Mouse (Mus musculus): ENCODE measurements around the gene Foxn3. TPM values are rescaled to one million over a fixed set of nuclear protein-coding genes. Genes with fewer than 3 reads are reported as not detected.

The Foxn3 gene
- polyA plus RNA-seq, 1 experiment from 2014 or later: 75.5 TPM

GRCm38 (mm10) chr12:99266434-99266833 is 296.9 kb downstream of the Foxn3 start:
- no peak overlapping the region for H3K27ac ChIP-seq (ENCODE audit: low read depth, low read length)
- 91% methylated on average over 7 of the region's 7 CpGs for WGBS (ENCODE audit: insufficient replicate concordance)
- no peaks in the 10 kb centered on the region for H3K27me3 ChIP-seq (ENCODE audit: control insufficient read depth, insufficient read depth, low read length)
- H3K4me1 ChIP-seq (ENCODE audit: control insufficient read depth, insufficient read depth, low read length): peaks cover 31% of the 10 kb centered on the region
- H3K4me2 ChIP-seq: no peak overlapping the region
- ATAC-seq (replicated peaks; ENCODE audit: insufficient number of reproducible peaks, low FRiP score, low TSS enrichment): no peak
- no peak overlapping the region for H3K4me3 ChIP-seq (ENCODE audit: low read depth, low read length)
- no peaks in the 10 kb centered on the region for H3K9me3 ChIP-seq (replicated peaks; ENCODE audit: control insufficient read depth, low read length)
- no peaks in the 10 kb centered on the region for H3K36me3 ChIP-seq (ENCODE audit: control insufficient read depth, insufficient read depth, low read length)
- H3K9ac ChIP-seq (ENCODE audit: low read depth, low read length): no peak overlapping the region

DNA sequence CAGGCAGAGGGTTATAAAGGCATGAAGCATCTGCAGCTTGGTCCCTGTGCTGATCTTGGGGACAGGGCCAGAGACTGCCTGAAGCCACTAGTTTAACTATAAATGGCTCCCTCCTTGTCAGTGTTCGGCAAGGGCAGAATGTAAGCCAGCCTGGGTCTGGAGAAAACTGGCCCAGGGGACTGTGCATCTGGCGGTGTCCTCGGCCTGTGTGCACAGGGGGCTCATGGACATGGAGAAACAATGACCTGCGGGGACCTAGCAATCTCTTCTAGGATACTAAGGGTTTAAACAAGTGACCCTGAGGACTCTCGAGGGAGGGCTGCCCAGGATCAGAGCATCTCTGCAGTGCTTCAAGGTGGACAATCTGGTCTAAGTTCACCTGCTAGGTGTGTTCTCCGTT is 297.6 kb downstream of the Foxn3 start:
- H3K27ac ChIP-seq (ENCODE audit: low read depth, low read length): no peak overlapping the region
- peaks cover 34% of the 10 kb centered on the region for H3K4me1 ChIP-seq (ENCODE audit: control insufficient read depth, insufficient read depth, low read length)
- H3K9me3 ChIP-seq (replicated peaks; ENCODE audit: control insufficient read depth, low read length): no peaks in the 10 kb centered on the region
- WGBS (ENCODE audit: insufficient replicate concordance): 73% methylated on average over 6 of the region's 6 CpGs
- no peak overlapping the region for H3K4me2 ChIP-seq
- no peak overlapping the region for H3K4me3 ChIP-seq (ENCODE audit: low read depth, low read length)
- no peak for ATAC-seq (replicated peaks; ENCODE audit: insufficient number of reproducible peaks, low FRiP score, low TSS enrichment)
- no peak overlapping the region for H3K9ac ChIP-seq (ENCODE audit: low read depth, low read length)
- no peaks in the 10 kb centered on the region for H3K27me3 ChIP-seq (ENCODE audit: control insufficient read depth, insufficient read depth, low read length)
- H3K36me3 ChIP-seq (ENCODE audit: control insufficient read depth, insufficient read depth, low read length): no peaks in the 10 kb centered on the region

DNA sequence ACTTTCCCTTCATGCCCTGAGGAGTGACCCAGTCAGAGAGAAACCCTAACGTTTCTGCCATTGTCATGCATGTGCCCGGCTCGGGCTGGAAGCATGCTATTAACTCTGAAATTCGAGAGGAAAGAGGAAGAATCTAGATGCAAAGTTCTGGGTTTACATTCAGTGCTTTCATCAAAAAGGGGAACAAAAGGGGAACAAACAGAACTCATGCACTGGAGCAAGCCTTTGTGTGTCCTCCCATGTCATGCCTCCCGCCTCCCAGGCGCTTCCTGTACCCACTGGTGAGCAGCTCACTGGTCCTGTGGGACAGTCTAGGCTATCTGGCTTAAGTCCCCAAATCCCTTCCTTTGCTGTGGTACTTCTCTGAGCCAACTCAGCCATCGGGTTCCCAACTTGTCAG is 299.0 kb downstream of the Foxn3 start:
- no peak for ATAC-seq (replicated peaks; ENCODE audit: insufficient number of reproducible peaks, low FRiP score, low TSS enrichment)
- WGBS (ENCODE audit: insufficient replicate concordance): 82% methylated on average over 7 of the region's 7 CpGs
- Histone ChIP-seq H3K9ac (ENCODE audit: low read depth, low read length) (no peak overlapping the region), H3K27ac (ENCODE audit: low read depth, low read length) (no peak overlapping the region), H3K36me3 (ENCODE audit: control insufficient read depth, insufficient read depth, low read length) (no peaks in the 10 kb centered on the region), H3K9me3 (replicated peaks; ENCODE audit: control insufficient read depth, low read length) (no peaks in the 10 kb centered on the region), H3K4me1 (ENCODE audit: control insufficient read depth, insufficient read depth, low read length) (peaks cover 36% of the 10 kb centered on the region), H3K4me3 (ENCODE audit: low read depth, low read length) (no peak overlapping the region), H3K27me3 (ENCODE audit: control insufficient read depth, insufficient read depth, low read length) (no peaks in the 10 kb centered on the region), H3K4me2 (no peak overlapping the region)

DNA sequence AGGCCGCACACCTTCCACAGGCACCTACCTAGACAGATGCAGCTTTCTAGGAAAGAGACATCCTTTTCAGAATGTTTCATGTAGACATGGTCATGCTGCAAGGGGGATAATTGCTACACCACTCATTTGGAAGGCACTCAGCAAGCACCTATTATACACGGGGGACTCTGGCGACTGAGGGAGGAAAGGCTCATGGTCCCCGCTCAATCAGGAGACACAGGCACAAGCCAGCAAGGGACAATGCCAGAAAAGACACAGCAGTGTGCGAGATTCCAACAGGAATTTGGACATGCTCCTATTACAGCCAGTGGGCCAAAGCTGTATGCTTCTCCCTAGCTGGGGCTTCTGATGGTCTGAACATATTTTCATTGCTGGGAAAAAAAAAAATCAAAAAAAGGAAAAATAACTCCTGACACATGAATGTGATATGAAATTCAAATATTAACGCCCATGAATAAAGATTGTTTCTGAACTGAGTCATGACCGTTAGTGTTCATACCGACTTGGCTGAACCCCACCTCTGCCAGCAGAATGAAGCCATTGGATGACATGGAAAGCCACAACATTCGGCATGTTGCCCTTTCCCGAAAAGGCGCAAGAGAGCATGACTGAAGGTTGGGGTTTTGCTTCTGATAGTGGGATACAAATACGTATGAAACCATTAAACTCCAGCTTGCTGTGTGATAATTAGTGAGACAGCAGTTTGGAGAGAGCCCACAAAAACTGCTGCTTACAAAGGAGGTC is 299.6 kb downstream of the Foxn3 start:
- no peak for ATAC-seq (replicated peaks; ENCODE audit: insufficient number of reproducible peaks, low FRiP score, low TSS enrichment)
- no peak overlapping the region for H3K27ac ChIP-seq (ENCODE audit: low read depth, low read length)
- peaks cover 41% of the 10 kb centered on the region for H3K4me1 ChIP-seq (ENCODE audit: control insufficient read depth, insufficient read depth, low read length)

DNA sequence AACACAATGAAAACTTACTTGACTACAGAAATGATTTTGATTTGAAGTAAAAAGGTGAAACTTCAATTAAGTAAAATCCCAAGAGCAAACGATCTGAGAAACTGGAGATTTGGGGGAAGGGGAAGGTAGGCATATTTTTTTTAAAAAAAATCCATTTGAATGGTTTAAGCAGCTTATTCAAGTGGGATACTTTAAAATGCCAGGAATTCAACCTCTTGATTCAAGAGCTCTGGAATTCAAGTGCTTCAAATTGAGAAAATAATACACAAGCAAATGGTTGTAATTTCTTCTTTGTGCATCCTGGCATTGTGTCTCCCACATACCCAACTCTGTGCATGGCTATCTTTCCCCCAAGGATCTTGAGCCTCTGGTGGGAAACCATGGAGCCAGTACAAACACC is 300.5 kb downstream of the Foxn3 start:
- Histone ChIP-seq H3K9me3 (replicated peaks; ENCODE audit: control insufficient read depth, low read length) (no peaks in the 10 kb centered on the region), H3K9ac (ENCODE audit: low read depth, low read length) (no peak overlapping the region), H3K4me1 (ENCODE audit: control insufficient read depth, insufficient read depth, low read length) (peaks cover 46% of the 10 kb centered on the region), H3K4me2 (no peak overlapping the region), H3K36me3 (ENCODE audit: control insufficient read depth, insufficient read depth, low read length) (no peaks in the 10 kb centered on the region), H3K27me3 (ENCODE audit: control insufficient read depth, insufficient read depth, low read length) (no peaks in the 10 kb centered on the region), H3K27ac (ENCODE audit: low read depth, low read length) (no peak overlapping the region), H3K4me3 (ENCODE audit: low read depth, low read length) (no peak overlapping the region)
- ATAC-seq (replicated peaks; ENCODE audit: insufficient number of reproducible peaks, low FRiP score, low TSS enrichment): no peak
- 85% methylated on average over 1 of the region's 1 CpGs for WGBS (ENCODE audit: insufficient replicate concordance)

More for the DNA sequence above, 299.6 kb downstream of the Foxn3 start:
- no peaks in the 10 kb centered on the region for H3K36me3 ChIP-seq (ENCODE audit: control insufficient read depth, insufficient read depth, low read length)
- no peaks in the 10 kb centered on the region for H3K9me3 ChIP-seq (replicated peaks; ENCODE audit: control insufficient read depth, low read length)
- no peaks in the 10 kb centered on the region for H3K27me3 ChIP-seq (ENCODE audit: control insufficient read depth, insufficient read depth, low read length)
- no peak overlapping the region for H3K4me3 ChIP-seq (ENCODE audit: low read depth, low read length)
- WGBS (ENCODE audit: insufficient replicate concordance): 87% methylated on average over 12 of the region's 12 CpGs
- H3K9ac ChIP-seq (ENCODE audit: low read depth, low read length): no peak overlapping the region
- H3K4me2 ChIP-seq: no peak overlapping the region

DNA sequence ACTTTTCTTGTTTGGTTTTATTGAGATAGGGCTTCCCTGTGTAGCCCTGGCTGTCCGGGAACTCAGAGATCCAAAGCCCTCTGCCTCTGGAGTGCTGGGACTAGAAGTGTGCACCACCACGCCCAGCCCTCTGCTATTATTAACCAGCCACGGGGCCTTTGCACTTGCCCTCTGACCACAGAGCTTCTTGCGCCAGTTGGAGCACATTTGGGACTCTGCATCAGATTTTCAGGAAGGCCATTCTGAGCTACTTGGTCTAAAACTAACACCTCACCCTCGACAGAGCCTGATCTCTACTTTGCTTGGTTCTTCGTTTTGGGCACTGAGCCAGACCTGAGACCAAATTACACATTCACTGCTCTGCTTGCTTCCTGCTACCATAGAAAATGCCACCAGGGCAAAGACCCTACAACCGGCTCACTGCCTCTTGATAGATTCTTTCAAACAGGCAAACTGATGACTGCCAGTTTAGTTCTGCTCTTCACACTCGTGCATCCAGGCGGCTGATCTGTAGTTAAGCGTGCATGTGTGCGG is 301.2 kb downstream of the Foxn3 start:
- Histone ChIP-seq H3K27ac (ENCODE audit: low read depth, low read length) (0 out of 2 replicates have a peak overlapping the region, but pooled peaks have one; percentile 10), H3K4me3 (ENCODE audit: low read depth, low read length) (no peak overlapping the region), H3K27me3 (ENCODE audit: control insufficient read depth, insufficient read depth, low read length) (no peaks in the 10 kb centered on the region), H3K9ac (ENCODE audit: low read depth, low read length) (no peak overlapping the region), H3K36me3 (ENCODE audit: control insufficient read depth, insufficient read depth, low read length) (no peaks in the 10 kb centered on the region), H3K4me2 (no peak overlapping the region), H3K4me1 (ENCODE audit: control insufficient read depth, insufficient read depth, low read length) (peaks cover 49% of the 10 kb centered on the region), H3K9me3 (replicated peaks; ENCODE audit: control insufficient read depth, low read length) (no peaks in the 10 kb centered on the region)
- 78% methylated on average over 11 of the region's 11 CpGs for WGBS (ENCODE audit: insufficient replicate concordance)
- ATAC-seq (replicated peaks; ENCODE audit: insufficient number of reproducible peaks, low FRiP score, low TSS enrichment): no peak

DNA sequence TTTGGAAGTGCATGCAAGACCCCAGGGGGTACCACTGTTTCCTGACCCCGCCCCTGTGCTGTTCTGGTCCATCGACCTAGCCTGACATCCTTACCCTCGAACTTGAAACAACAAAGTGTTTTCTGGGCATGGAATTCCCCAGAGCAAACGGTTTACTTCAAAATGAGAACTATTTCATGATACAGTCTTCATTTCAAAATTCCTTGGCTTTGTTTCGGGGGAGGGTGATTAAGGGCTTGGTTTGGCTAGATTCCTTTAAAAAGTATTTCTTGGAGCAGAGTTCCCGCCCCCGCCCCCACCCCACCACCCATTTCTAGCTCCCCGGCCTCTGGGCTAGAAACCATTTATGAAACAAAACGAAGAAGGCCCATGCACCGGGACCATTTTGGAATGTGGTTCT is 303.2 kb downstream of the Foxn3 start:
- no peaks in the 10 kb centered on the region for H3K27me3 ChIP-seq (ENCODE audit: control insufficient read depth, insufficient read depth, low read length)
- WGBS (ENCODE audit: insufficient replicate concordance): 68% methylated on average over 10 of the region's 10 CpGs
- H3K36me3 ChIP-seq (ENCODE audit: control insufficient read depth, insufficient read depth, low read length): no peaks in the 10 kb centered on the region
- peaks cover 58% of the 10 kb centered on the region for H3K4me1 ChIP-seq (ENCODE audit: control insufficient read depth, insufficient read depth, low read length)
- H3K4me2 ChIP-seq: no peak overlapping the region
- no peak overlapping the region for H3K9ac ChIP-seq (ENCODE audit: low read depth, low read length)
- H3K9me3 ChIP-seq (replicated peaks; ENCODE audit: control insufficient read depth, low read length): no peaks in the 10 kb centered on the region
- no peak overlapping the region for H3K27ac ChIP-seq (ENCODE audit: low read depth, low read length)
- no peak overlapping the region for H3K4me3 ChIP-seq (ENCODE audit: low read depth, low read length)
- no peak for ATAC-seq (replicated peaks; ENCODE audit: insufficient number of reproducible peaks, low FRiP score, low TSS enrichment)

GRCm38 (mm10) chr12:99257570-99257969 is 305.8 kb downstream of the Foxn3 start:
- no peaks in the 10 kb centered on the region for H3K27me3 ChIP-seq (ENCODE audit: control insufficient read depth, insufficient read depth, low read length)
- peaks cover 58% of the 10 kb centered on the region for H3K4me1 ChIP-seq (ENCODE audit: control insufficient read depth, insufficient read depth, low read length)
- WGBS (ENCODE audit: insufficient replicate concordance): 16% methylated on average over 5 of the region's 5 CpGs
- peak overlapping the region; percentile 41 for H3K4me2 ChIP-seq
- H3K27ac ChIP-seq (ENCODE audit: low read depth, low read length): peak overlapping the region; percentile 55
- no peaks in the 10 kb centered on the region for H3K9me3 ChIP-seq (replicated peaks; ENCODE audit: control insufficient read depth, low read length)
- no peak overlapping the region for H3K9ac ChIP-seq (ENCODE audit: low read depth, low read length)
- no peak overlapping the region for H3K4me3 ChIP-seq (ENCODE audit: low read depth, low read length)
- H3K36me3 ChIP-seq (ENCODE audit: control insufficient read depth, insufficient read depth, low read length): no peaks in the 10 kb centered on the region
- no peak for ATAC-seq (replicated peaks; ENCODE audit: insufficient number of reproducible peaks, low FRiP score, low TSS enrichment)

DNA sequence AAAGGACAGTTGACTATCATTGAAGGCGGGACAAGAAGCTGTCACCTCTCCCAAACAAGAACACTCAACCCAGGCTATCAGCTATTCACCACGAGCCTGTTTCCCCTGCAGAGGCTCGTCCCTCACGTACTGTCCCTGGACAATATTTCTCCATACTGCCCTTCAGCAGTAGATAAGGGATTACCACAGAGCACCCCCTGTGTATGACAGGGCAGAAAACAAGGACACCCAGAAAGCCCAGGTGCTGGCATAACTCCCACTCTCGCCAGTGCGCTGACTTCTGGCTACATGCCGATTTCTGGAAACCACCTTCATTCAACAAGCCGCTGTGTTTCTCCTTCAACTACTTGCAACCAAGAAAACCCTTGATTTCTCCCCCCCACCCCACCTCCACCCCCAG is 306.4 kb downstream of the Foxn3 start:
- Histone ChIP-seq H3K4me1 (ENCODE audit: control insufficient read depth, insufficient read depth, low read length) (peaks cover 52% of the 10 kb centered on the region), H3K27ac (ENCODE audit: low read depth, low read length) (peak overlapping the region; percentile 46; the same call in 1 of the 2 replicates), H3K4me2 (peak overlapping the region; percentile 41; the same call in 1 of the 2 replicates)

More for the DNA sequence above, 306.4 kb downstream of the Foxn3 start:
- no peaks in the 10 kb centered on the region for H3K27me3 ChIP-seq (ENCODE audit: control insufficient read depth, insufficient read depth, low read length)
- ATAC-seq (replicated peaks; ENCODE audit: insufficient number of reproducible peaks, low FRiP score, low TSS enrichment): no peak
- no peaks in the 10 kb centered on the region for H3K9me3 ChIP-seq (replicated peaks; ENCODE audit: control insufficient read depth, low read length)
- no peaks in the 10 kb centered on the region for H3K36me3 ChIP-seq (ENCODE audit: control insufficient read depth, insufficient read depth, low read length)
- H3K4me3 ChIP-seq (ENCODE audit: low read depth, low read length): no peak overlapping the region
- no peak overlapping the region for H3K9ac ChIP-seq (ENCODE audit: low read depth, low read length)
- 63% methylated on average over 8 of the region's 8 CpGs for WGBS (ENCODE audit: insufficient replicate concordance)
